Mouse (Mus musculus): ENCODE measurements around the gene Kcnma1.

The Kcnma1 gene

DNA sequence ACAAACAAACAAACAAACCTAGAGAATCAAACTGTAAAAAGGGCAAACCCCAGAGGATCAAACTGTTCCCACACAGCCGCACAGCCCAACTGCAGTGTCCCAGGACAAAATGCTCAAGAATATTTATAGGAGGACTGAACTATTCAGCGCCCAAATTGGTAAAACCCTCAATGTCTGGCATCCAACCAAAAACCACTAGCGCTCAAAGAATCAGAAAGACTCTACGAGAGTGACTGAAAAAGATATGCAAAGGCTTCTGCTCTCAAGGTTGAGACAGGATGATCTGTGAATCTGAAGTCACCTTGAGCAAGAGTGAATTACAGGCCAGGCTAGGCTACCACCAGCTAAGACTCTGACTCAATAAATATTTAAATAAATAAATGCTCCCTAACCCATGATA lies 167.6 kb downstream of the Kcnma1 start:
- no peak for DNase-seq

DNA sequence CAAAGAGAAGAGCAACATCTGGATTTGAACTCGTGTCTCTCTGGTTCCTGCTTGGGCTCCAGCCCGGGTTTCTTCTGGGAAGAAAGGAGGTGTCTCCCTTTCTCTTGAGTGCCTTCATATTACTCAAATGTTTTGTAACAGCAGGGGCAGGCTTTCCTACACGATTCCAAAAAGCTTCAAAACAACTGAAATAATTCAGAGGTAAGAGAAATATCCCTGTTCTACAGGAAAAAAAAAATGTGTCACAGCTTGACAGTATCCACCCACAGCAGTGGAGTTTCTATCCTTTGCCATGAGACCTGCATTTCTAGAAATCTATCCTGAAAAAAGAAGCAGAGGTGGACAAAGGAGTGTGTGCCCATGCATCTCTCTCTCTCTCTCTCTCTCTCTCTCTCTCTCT lies 172.3 kb downstream of the Kcnma1 start:
- no peak for DNase-seq

DNA sequence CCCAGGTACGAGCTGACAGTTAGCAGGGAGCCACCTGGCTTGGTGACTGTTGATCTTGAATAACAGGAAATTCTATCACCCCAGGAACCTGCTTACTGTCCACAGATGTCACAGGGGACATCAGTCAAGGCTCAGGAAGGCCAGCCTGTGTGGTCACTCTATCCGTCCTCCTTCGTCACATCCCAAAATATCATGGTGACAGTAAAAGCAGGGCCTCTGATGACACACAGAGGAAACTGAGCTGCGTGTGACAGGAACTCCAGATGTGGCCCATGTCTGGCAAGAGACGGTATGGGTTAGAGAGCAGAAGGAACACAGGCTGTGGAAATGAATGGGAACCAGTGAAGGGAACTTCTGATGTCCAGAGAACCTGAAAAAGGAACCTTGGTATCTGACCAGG lies 174.7 kb downstream of the Kcnma1 start:
- no peak for DNase-seq

GRCm38 (mm10) chr14:23835387-23836111 lies 178.7 kb downstream of the Kcnma1 start:
- peak; percentile 12 for DNase-seq

DNA sequence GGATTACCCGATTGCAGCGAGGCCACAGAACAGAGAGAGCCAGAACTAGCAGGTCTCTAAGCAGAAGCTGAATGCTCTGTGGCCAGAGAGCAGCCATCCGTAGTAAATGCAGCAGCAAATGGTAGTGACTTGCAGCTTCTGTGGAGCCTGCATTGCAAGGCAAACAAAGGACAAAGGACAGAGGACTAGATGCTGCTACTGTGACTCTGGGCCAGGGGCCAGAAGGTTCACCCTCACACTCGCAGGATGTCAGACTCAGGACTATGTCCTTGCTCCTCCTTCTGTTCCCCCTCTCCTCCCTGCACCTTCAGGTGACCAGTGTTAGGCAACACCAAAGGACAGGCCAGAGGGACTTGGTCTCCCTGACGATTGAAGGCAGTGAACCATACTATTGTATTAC lies 183.0 kb downstream of the Kcnma1 start:
- DNase-seq: no peak

- DNase-seq: no peak
These were observed 184.0 kb downstream of the Kcnma1 start for GRCm38 (mm10) chr14:23830316-23830715.

DNA sequence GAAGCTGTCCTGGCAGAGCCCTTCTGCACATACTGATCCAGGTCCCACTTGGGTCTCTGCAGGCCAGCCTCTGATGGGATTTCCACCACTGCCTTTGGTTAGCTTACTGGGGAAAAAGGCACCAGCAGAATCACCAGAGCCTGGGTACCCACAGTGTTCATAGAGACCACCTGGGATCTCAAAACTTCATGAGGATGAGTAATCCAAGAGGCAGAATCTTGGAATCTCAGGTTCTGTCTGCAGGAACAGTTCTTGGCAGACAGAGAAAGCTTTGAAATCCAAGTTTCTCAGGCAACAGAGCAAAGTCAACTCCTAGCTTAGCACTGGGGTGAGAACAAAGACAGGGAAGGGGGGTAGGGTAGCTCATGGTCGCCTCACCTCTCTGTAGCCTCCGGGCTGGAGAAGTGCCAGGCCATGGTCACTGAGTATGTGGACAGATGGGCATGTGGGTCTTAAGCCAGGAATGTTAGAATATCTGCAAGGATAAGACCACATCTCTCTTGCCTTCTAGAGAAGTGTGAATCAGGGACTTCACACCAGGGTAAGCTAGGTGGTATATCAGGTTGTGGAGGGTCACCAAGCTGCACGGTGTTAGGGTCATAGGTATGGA lies 185.5 kb downstream of the Kcnma1 start:
- DNase-seq: no peak

DNA sequence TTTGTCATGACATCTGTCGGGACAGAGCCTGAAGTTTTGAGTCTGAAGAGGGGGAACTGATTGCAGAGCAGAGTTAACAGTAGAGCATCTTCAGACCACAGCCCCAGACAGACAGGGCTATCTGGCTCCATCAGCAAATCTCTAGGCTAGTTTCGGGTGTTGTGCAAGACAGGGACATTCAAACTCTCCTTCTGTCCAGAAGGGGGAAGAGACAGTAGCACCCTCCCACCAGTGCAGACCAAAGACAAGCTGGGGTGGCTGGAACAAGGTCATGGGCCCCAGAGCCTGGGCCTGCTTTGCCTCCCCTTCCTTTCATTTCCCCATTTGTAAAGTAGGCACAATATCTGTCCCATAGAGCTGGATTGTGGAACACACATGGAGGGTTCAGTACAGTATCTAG lies 189.4 kb downstream of the Kcnma1 start:
- DNase-seq: no peak

- DNase-seq: no peak
These were observed 190.0 kb downstream of the Kcnma1 start for GRCm38 (mm10) chr14:23824267-23824666.

DNA sequence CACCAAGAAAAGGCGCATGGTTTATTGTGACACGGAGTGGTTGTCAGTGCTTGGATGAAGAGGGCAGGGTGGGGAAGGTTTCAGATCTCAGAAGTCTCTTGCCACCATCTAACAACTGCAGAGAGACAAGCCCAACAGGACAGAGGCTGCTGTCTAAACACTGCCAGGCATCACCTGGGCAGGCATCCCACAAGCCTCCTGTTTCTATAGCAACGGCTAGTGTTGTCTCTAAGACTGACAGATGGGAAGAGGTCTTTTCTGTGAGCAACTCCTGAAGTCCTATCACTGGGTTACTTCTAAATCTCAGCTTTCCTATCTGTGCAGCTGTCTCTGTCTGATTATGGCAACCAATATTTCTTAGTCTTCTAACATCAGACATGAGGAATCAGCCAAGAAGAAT lies 196.7 kb downstream of the Kcnma1 start:
- DNase-seq: no peak

- DNase-seq: no peak
These were observed 204.2 kb downstream of the Kcnma1 start for GRCm38 (mm10) chr14:23810081-23810480.

DNA sequence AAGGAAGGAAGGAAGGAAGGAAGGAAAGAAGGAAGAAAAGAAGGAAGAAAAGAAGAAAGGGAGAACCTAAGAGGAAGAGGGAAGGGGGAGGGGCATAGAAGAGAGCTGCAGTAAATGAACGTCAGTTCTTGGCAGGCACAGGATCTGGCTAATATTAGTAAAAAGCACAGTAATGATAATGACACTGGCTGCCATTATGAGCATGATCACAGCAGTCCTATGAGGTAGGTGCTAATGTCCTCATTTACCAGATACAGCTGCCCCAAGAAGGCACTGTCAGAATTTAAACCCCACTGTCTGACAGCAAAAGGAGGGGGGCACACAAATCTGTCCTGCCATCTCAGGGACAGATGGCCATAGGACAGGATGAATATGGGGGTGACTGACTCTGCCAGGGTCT lies 205.2 kb downstream of the Kcnma1 start:
- no peak for DNase-seq

DNA sequence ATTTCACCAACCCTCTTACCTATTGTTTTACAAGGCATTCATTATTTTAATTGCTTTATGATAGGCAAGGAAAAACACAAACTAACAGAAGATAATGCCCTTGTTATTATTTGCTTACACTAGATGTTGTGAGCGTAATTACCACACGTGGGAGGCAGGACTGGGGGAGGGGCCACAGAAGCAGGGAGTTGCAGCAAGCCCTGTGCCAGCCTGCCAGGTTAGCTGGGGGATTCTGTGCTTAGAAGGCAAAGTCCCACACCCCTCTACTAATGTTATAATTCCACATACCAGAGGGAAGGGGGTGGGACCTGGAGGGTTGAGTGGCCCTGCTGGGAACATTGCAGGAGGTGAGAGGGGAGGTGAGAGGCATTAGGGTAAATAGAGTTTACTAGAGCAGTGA lies 207.9 kb downstream of the Kcnma1 start:
- DNase-seq: no peak

- DNase-seq: no peak
These were observed 217.4 kb downstream of the Kcnma1 start for GRCm38 (mm10) chr14:23796878-23797277.

GRCm38 (mm10) chr14:23792674-23793073 lies 221.6 kb downstream of the Kcnma1 start:
- DNase-seq: no peak

DNA sequence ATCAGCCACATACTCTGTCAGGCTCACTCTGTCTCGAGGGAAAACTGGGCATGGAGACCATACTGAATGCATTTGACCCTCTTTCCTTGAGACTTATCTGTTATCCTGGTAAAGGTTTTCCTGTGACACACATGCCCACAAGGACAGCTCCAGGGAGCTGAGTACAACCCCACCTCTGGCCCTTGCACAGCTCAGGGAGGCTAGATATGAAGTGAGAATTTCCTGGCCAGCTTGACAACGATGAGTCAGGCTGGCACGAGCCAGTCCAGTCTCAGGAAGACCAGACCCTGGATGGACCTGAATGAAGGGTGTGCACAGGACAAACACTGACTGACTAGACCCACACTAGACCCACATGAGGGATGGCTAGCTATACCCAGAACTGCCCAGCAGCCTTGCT lies 222.2 kb downstream of the Kcnma1 start:
- no peak for DNase-seq

DNA sequence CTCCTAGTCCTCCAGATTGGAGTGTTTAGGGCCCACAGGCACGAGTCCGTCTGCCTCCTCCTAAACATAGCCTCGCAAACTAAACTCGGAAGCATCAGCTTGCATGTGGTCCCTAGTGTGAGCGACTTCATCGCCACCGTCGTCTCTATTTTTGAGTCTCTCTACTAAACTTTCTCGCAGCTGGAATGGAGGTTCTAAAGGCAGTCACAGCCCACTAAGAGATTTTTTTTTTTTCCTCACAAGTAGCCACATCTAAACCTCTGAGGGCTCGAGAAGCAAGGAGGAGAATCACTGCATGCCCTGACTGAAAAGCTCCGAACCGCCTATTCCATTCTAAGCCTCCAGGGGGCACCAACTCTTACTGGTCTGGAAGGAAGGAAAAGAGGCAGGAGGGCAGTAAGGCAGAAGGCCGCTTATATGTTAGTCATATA lies 223.0 kb downstream of the Kcnma1 start:
- DNase-seq: peak; percentile 58

DNA sequence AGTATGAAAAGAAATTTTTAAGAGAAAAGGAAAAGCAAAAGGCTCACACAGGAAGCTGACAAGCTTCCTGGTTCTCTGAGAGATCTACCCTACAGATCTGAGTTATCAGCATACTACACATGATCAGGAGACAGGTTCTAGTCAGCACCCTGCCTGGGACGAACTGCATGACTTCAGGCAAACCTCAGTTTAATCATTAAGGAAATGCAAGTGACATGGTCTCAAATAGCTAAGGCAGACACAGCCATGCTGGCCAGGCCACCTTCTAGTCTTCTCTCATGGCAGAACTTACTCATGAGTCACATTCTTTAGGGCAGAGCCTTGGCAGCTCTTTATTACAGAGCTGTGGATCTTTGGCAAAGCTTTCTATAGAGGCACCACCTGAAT lies 227.6 kb downstream of the Kcnma1 start:
- DNase-seq: no peak

DNA sequence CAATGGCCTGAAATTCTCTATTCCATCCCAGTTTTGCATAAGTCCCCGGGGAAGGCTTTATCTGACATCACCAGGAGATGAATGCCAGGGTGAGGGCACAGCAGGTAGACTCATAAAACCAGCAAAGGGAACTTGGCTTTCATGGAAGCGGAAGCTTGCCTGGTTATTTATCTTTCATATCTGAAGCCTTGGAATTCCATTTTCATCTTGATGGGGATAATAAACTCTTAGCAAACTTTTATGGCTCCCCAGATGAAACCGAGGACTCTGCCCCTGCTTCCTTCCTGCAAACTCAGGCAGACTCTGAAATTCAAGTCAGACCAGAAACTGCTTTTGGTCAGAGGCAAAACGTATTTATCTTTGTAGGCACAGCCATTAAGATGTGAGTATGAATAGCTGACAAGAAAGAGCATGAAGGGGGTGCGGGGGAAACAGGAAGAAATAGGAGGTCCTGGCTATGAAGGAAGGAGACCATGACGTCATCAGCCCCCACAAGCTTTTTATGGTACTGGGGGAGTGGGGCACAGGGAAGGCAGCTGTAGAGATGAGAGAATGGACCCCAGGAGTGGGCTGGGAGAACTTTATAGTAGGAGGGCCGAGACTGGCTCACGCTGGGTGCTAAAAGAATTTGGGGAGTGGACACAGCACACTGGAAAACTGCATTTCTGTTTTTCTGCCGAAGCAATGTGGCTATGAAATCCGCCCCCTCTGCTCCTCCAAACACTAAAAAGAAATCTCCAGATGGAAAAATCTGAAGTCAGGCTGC lies 228.2 kb downstream of the Kcnma1 start:
- no peak for DNase-seq

DNA sequence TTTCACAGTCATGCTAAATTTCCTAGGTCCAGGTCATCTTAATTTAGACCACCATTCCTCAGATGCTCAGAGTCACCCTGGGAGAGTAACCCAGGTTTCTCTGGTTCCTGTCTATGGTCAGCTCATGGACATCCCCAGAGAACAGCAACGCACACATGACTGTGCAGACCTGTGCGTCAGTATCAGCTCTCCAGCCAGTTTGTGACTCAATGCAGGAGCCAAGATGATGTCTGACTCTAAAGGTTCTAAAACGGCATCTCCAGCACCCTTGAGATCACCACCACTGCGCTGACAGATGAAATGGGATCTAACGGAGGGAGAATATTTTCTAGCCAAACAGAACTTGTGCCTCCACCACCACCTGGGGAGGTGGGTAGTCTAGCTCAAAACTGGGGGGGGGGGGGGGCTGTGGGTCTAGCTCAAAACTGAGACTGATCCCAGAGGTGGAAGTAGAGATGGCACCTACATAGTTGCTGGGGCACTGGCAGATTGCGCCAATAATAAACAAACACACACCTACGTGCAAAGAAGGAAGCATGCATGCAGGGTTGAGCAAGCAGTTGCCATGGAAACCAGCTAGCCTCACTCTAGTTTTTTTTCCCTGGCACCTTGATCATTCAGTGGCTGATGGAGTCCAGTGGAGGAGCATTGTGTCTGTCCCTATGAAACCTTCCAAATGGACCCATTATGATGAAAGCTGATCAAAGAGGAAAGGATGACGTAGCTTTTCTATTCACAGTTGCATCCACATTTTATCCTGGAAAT lies 231.3 kb downstream of the Kcnma1 start:
- DNase-seq: no peak

DNA sequence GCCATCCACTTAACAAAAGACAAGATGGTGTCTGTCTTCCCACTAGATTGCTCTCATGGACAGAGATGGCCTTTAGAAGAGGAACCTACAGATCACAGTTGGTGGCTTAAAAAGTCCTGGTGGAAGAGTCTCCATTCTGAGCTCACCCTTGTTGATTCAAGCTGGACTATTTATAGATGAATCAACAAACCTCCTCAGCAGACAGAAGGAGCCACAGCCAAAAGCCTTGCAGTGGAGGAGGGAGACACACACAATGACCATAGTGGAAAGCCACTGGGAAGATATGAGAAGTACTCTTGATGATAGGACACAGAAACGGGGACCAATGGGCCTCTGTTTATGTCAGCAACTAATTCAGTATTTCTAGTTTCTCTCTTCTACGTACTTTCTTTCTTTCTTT lies 239.7 kb downstream of the Kcnma1 start:
- DNase-seq: no peak

DNA sequence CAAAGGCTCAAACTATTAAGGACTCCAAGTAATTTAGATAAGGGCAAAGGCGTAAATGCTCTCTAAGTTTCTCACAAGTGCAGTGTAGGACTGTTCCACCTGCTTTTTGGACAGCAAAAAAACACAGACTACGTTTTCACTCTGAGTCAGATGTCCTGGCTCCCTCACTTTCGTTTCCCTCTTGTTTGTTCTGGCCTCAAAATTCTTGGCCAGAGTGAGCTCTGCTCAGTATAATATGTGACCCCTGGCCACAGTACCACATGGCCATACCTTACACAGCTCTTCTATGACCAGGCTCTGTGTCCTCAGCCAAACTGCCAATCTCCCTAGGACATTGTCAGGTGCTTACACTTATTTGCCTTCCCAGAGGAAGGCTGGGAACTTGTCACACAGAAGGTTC lies 241.6 kb downstream of the Kcnma1 start:
- DNase-seq: no peak

DNA sequence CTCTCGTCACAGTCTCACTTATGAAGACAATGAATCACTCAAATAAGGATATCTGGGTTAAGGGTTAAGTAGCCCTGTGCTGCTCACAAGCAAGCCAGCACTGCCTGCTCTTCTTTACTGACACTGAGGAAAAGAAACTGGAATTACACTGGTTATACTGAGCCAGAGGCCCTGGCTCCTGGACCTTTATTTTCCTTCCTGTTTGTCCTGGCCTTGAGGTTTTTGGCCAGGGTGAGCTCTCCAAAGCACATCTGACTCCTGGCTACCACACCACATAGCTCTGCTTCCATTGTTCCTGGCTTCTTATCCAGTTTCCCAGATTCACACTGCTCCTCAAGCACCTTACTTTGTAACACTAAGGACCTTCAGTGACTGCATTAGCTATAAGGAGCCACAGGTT lies 242.5 kb downstream of the Kcnma1 start:
- no peak for DNase-seq
